Comparison of ENCODE assay signal across 24 mouse cellular contexts in the genomic region with DNA sequence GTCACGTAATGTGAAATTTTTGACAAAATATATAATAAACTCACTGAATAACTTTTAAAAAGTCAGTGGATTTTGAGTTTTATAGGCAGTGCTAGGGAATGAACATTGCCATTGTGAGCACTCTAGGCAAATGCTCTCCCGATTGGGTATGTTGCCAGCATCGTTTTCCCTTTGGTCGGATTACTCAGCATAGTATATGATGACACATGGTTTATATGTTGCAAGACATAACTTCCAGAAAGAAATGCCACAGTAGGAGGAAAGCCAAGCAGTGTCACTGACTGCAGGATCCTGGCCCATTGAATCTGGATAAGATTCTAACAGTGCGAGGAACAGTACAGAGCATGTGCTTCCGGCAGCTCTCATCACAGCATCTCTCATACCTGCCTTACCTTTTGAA. TPM values are rescaled to one million over a fixed set of nuclear protein-coding genes. Genes with fewer than 3 reads are reported as not detected.
"Had no signal": no experiment of that assay in that cellular context is flagged by ENCODE, and none has a peak within 500 bp of the region (broad histone marks: within the 10 kb centered on the region; RNA-seq: fewer than 3 reads in every experiment).

No protein-coding gene starts in this region.

- H3K36me3 ChIP-seq: limb, embryonic 12.5 days; limb, embryonic 15.5 days; midbrain, embryonic 10.5 days; midbrain, embryonic 13.5 days had no signal

- DNase-seq: kidney, adult 18-20 months; kidney, adult 9 months; kidney, postnatal 14 days; kidney, postnatal 4 days; liver, postnatal 0 days; lung, embryonic 14.5 days; lung, postnatal 36 days; right cerebral cortex, adult 18-20 months; right cerebral cortex, postnatal 14 days; right cerebral cortex, postnatal 4 days; thymus, adult 2 months; thymus, postnatal 14 days; thymus, postnatal 4 days had no signal

- H3K27me3 ChIP-seq: limb, embryonic 12.5 days; limb, embryonic 15.5 days; megakaryocyte, embryonic 14.5 days; midbrain, embryonic 13.5 days had no signal

- H3K4me2 ChIP-seq: limb, embryonic 12.5 days; limb, embryonic 15.5 days; liver, embryonic 11.5 days; lung, embryonic 14.5 days; midbrain, embryonic 13.5 days had no signal

- H3K4me3 ChIP-seq: limb, embryonic 12.5 days; limb, embryonic 15.5 days; megakaryocyte, embryonic 14.5 days; midbrain, embryonic 10.5 days; midbrain, embryonic 13.5 days had no signal

- H3K27ac ChIP-seq: limb, embryonic 12.5 days; limb, embryonic 15.5 days; liver, embryonic 14.5 days; midbrain, embryonic 10.5 days; midbrain, embryonic 13.5 days; stomach, postnatal 0 days had no signal

RNA-seq across cellular contexts. Expression of a gene that starts 23.5 kb away (rescaled TPM):
- total RNA-seq: layer of hippocampus, adult 18-20 months had no signal
- polyA plus RNA-seq: midbrain, embryonic 13.5 days; midbrain, embryonic 16.5 days; neural tube, embryonic 14.5 days had no signal
